Mouse (Mus musculus) 3134 (cell line): ENCODE results near the gene Abcb4.
"Not testable (repeated sequence)": the region's sequence is repeated elsewhere in the genome, so short reads cannot be mapped to it uniquely, and the experiment has no call there.

Experiments used
- DNase-seq: peaks from one replicate; pipeline ENCODE4 v3.0.0-alpha.2; 2011; ENCODE audit warnings: low spot score; ENCODE audit not compliant: insufficient read length; ENCODE audit errors: extremely low read depth

Gene Abcb4

GRCm38 (mm10) chr5:8904539-8904938 lies 11.0 kb downstream of the Abcb4 start:
- no peak for DNase-seq

- no peak for DNase-seq
Measured at GRCm38 (mm10) chr5:8911567-8912198, 18.2 kb downstream of the Abcb4 start.

DNA sequence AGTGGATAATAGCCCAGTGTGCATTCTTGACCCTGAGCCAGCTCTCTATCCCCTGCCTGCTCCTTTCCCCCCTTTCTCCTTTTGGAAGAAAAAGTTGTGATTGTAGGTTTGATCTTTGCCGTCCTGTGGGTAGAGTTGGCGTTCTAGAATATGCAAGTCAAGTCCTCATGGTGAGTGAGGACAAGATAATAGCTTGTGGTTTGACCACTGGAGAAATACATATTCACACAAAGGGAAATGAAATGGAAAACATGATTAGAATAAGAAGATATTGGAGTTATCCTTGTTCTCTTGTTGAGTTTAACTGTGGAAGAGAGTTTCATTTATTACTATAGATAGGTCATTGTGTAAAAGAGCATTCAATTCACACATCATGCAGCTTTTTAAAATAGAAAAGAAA lies 22.9 kb downstream of the Abcb4 start:
- no peak for DNase-seq

- DNase-seq = no peak
Measured at GRCm38 (mm10) chr5:8917069-8917468, 23.6 kb downstream of the Abcb4 start.

DNA sequence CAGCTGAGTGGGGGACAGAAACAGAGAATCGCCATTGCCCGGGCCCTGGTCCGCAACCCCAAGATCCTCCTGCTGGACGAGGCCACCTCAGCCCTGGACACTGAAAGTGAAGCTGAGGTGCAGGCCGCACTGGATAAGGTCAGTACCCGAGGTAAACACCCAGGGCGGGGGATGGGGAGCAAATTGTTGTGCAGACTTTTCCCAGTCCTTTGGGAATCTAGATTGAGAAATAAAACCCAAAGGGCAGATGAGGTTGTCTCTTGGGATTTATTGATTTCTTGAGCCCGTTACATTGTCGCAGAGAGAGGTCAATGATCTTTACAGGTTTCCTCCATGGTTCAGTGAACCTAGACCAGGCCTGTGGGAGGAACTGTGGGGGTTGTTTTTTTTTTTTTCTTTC lies 34.9 kb downstream of the Abcb4 start:
- no peak for DNase-seq

- DNase-seq = no peak
Measured at GRCm38 (mm10) chr5:8937965-8938364, 44.4 kb downstream of the Abcb4 start.

GRCm38 (mm10) chr5:8941266-8941665 lies 47.7 kb downstream of the Abcb4 start:
- DNase-seq = not testable (repeated sequence)

DNA sequence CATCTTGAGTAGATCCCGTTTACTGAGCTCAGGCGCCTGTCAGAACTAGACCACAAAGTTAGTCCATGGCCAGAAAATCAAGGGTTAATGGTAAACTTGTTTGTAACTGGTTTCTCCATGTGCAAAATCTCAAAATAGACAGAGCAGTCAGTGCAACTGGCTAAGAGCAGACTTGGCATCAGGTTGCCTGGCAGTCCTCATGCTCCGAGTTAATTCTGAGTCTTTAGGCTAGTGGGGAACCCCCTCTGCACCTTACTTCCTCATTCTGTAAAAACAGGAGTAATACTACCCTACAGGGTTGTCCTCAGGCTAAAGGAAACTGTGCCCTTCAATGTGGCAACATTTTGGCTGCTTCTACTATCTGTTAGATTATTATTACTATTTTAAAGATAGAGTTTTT lies 50.3 kb downstream of the Abcb4 start:
- no peak for DNase-seq

- no peak for DNase-seq
Measured at GRCm38 (mm10) chr5:8947423-8948110, 54.0 kb downstream of the Abcb4 start.

DNA sequence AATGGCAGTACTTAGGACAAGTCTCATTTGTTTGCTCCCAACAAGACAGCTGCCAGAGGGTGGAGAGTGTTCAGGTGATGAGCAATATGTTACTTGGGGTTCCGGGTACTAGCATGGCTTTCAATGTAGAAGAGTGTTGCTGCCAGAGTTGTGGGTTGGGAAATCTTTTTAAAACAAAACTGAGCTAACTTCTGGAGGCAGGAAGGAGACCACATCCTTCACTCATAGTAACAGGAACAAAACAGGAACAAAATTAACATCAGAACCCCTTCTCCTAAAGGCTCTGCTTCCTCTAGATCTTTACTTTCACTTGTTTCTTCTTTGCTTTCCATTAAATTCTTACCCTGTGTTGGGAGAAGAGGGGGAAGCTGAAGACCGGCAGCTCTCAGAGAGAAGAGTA lies 60.1 kb downstream of the Abcb4 start:
- no peak for DNase-seq

GRCm38 (mm10) chr5:8955544-8955943 lies 62.0 kb downstream of the Abcb4 start:
- no peak for DNase-seq

- no peak for DNase-seq
Measured at GRCm38 (mm10) chr5:8960534-8960933, 67.0 kb downstream of the Abcb4 start.

GRCm38 (mm10) chr5:8964487-8964886 lies 71.0 kb downstream of the Abcb4 start:
- DNase-seq = no peak

GRCm38 (mm10) chr5:8970694-8971093 lies 77.2 kb downstream of the Abcb4 start:
- DNase-seq = no peak

DNA sequence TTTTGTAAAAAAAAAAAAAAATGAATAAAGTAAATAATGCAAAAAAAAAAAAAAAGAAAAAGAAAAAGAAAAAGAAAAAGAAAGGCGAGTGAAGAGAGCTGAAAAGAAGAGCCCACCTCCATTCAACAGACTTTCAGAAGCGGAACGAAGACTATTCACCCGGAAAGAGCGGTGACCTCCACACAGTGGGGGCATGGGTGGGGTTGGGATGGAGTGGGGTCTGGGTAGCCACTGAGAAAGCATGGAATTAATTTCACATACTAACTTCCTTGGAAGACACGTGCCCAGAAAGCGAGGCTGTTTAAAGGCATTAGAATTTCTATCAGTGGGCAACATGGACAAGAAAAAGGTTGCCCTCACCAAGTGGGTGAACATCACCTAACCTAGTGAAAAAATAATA lies 78.8 kb downstream of the Abcb4 start:
- no peak for DNase-seq

DNA sequence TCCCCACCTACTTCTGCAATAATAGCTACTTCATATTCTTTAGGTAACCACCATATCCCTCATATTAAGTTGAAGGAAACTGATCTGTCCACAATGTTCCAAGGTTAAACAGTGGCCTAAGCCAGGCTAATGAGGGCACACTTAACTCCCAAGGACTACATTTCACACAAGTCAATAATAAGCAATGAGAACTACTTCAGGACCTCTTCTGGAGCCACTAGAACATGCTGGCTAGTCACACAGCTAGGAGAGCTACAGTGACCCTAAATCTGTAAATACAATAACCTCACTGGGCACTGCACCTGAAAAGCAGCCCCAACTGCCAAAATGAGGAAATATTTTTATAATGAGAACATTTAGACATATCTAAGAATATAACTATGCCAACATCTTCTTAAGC lies 81.2 kb downstream of the Abcb4 start:
- DNase-seq = no peak

- DNase-seq = no peak
Measured at GRCm38 (mm10) chr5:8985470-8985869, 92.0 kb downstream of the Abcb4 start.

DNA sequence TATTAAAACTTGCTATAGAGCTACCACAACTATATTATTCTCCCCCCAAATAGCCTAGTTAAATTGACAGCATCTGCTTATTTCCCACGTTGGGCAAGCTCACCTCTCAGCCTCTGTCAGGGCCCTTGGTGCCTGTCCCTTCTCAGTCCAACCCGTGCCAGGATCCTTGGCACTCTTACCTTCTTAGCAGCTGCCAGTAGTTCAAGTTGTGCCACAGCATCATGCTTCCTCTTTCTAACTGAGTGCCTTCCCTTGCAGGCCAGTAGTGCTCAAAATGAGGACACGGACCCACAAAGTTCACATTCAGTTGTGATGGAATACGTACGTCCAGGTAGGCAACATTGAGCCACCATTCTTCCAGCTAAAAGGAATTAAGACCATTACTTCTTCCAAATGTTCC lies 94.4 kb downstream of the Abcb4 start:
- DNase-seq = no peak

DNA sequence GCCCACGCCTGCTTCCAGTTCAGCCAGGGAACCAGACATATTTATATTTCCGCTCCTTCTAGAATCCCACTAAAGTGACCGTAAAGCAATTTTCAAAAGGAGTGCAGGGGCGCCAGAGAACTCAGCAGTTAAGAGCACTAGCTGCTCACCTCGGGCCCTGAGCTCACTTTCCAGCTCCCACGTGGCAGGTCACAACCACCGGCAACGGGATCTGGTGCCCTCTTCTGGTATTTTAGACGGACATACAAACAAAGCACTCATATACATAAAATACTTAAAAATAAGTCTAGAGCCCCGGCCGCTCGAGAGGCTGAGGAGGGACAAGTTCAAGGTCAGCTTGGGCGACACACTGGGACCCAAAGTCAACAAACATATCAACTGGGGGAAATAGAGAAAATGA lies 97.0 kb downstream of the Abcb4 start:
- DNase-seq = no peak

- no peak for DNase-seq
Measured at GRCm38 (mm10) chr5:8991626-8992025, 98.1 kb downstream of the Abcb4 start.

DNA sequence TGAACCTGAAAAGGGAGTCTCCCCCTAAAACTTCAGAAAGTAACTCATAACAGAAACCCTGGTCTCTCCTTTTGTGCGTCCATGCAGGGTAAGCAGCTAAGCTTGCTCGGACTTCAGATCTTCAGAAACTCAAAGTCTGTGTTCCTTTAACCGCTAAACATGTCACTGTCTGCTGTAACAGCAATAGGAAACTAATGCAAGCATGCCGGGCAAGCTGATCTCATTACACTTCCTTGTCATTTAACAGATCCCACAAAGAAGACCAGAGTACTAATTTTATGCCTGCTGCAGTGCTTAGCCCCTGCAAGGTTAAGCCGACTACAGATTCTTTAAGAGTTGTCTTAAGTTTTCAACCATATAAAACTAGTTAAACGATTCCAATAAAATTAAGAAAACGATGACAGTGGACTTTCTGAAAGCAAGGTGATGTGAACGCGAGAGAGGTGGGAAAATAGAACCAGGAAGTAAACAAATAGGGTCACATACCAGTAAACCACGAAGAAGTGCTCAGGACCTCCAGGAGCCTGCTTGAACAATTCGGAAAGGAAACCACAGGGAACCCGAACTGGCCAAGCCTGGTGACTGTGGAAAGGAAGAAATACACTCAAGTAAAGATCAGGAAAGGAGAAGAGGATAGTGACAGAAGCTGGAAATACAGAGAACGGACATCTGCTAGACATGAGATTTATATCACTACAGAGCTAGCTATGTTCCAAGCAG lies 102.6 kb downstream of the Abcb4 start:
- DNase-seq = no peak
